Mouse (Mus musculus) ES-Bruce4 (cell line): ENCODE measurements around the gene Ugt1a2. TPM values are rescaled to one million over a fixed set of nuclear protein-coding genes. Genes with fewer than 3 reads are reported as not detected.

Experiments
- H3K27ac ChIP-seq: 2 replicates; pipeline ENCODE4 v1.5.1; 2012; ENCODE audit warnings: low read length, inconsistent platforms; ENCODE audit not compliant: insufficient read depth
- H3K27me3 ChIP-seq: 2 replicates; pipeline ENCODE4 v1.6.1; 2012; ENCODE audit warnings: mild to moderate bottlenecking, low read length, inconsistent platforms; ENCODE audit not compliant: control insufficient read depth, poor library complexity, insufficient read depth, severe bottlenecking
- H3K36me3 ChIP-seq: 2 replicates; pipeline ENCODE4 v1.6.1; 2012; ENCODE audit warnings: inconsistent platforms, mild to moderate bottlenecking, low read length, moderate library complexity; ENCODE audit not compliant: control insufficient read depth, poor library complexity, insufficient read depth, severe bottlenecking
- H3K4me1 ChIP-seq: one replicate; pipeline ENCODE4 v1.8.1; 2011; ENCODE audit warnings: low read length; ENCODE audit not compliant: control insufficient read depth, insufficient read depth
- H3K4me3 ChIP-seq: 2 replicates; pipeline ENCODE4 v1.5.1; 2011; ENCODE audit warnings: low read depth, mild to moderate bottlenecking, low read length
- H3K9ac ChIP-seq: 2 replicates; pipeline ENCODE4 v1.6.1; 2012; ENCODE audit warnings: low read depth, mild to moderate bottlenecking, inconsistent platforms; ENCODE audit not compliant: poor library complexity, severe bottlenecking
- H3K9me3 ChIP-seq: replicated peaks from 2 replicates; pipeline ENCODE4 v1.6.1; 2012; ENCODE audit warnings: mild to moderate bottlenecking, low read length, inconsistent platforms; ENCODE audit not compliant: control insufficient read depth, poor library complexity, insufficient read depth, severe bottlenecking
- CTCF ChIP-seq: IDR thresholded peaks from one replicate; pipeline ENCODE4 v1.8.1; 2011; ENCODE audit warnings: low read depth, low read length
- EP300 ChIP-seq: IDR thresholded peaks from 2 replicates; pipeline ENCODE4 v1.6.1; 2011; ENCODE audit warnings: low read depth, low read length; ENCODE audit not compliant: insufficient read depth
- POLR2A ChIP-seq: IDR thresholded peaks from one replicate; pipeline ENCODE4 v1.8.1; 2011; ENCODE audit warnings: low read length; ENCODE audit not compliant: insufficient read depth
- polyA plus RNA-seq: library from polyadenylated mRNA; stranded (reverse); fragments of >200 nt; gene quantifications from 2 replicates; pipeline ENCODE4 v1.2.4, GENCODE M21; 2011; ENCODE audit warnings: low read depth; ENCODE audit not compliant: missing spikeins, insufficient read depth, insufficient read length

Ugt1a2 gene
- polyA plus RNA-seq, 1 experiment = not detected

- H3K4me3 ChIP-seq = no peak within 1 kb of the TSS
- no peak within 1 kb of the TSS for H3K27ac ChIP-seq
- peaks cover 4% of the 10 kb centered on the region; the same call in 1 of the 2 replicates for H3K9me3 ChIP-seq
- H3K27me3 ChIP-seq = peaks cover 2% of the 10 kb centered on the region; the same call in 1 of the 2 replicates
- H3K4me1 ChIP-seq = no peaks in the 10 kb centered on the region
- TF ChIP-seq CTCF (no peak), POLR2A (no peak), EP300 (no peak)
- H3K36me3 ChIP-seq = no peaks in the 10 kb centered on the region
- no peak within 1 kb of the TSS for H3K9ac ChIP-seq
Measured at GRCm38 (mm10) chr1:88211812-88212211, 11.4 kb downstream of the Ugt1a2 start, which contains the start of gene Ugt1a1. Gene Ugt1a1 (plus strand): TSS chr1:88211959.

GRCm38 (mm10) chr1:88212341-88213045, 12.1 kb downstream of the Ugt1a2 start:
- Histone ChIP-seq H3K27me3 (no peaks in the 10 kb centered on the region), H3K9me3 (peaks cover 7% of the 10 kb centered on the region; the same call in 1 of the 2 replicates), H3K27ac (no peak overlapping the region), H3K4me3 (no peak overlapping the region), H3K36me3 (no peaks in the 10 kb centered on the region), H3K9ac (no peak overlapping the region), H3K4me1 (no peaks in the 10 kb centered on the region)
- TF ChIP-seq EP300 (no peak), POLR2A (no peak), CTCF (no peak)

- TF ChIP-seq POLR2A (no peak), CTCF (no peak), EP300 (no peak)
- Histone ChIP-seq H3K27me3 (no peaks in the 10 kb centered on the region), H3K36me3 (no peaks in the 10 kb centered on the region), H3K9ac (no peak overlapping the region), H3K27ac (no peak overlapping the region), H3K9me3 (peaks cover 8% of the 10 kb centered on the region; the same call in 1 of the 2 replicates), H3K4me3 (no peak overlapping the region), H3K4me1 (no peaks in the 10 kb centered on the region)
Measured at GRCm38 (mm10) chr1:88213061-88213460, 12.7 kb downstream of the Ugt1a2 start.

GRCm38 (mm10) chr1:88213766-88214461, 13.5 kb downstream of the Ugt1a2 start:
- Histone ChIP-seq H3K4me3 (no peak overlapping the region), H3K9me3 (peaks cover 8% of the 10 kb centered on the region; the same call in 1 of the 2 replicates), H3K9ac (no peak overlapping the region), H3K4me1 (no peaks in the 10 kb centered on the region), H3K27ac (no peak overlapping the region), H3K36me3 (no peaks in the 10 kb centered on the region), H3K27me3 (no peaks in the 10 kb centered on the region)
- TF ChIP-seq POLR2A (no peak), EP300 (no peak), CTCF (no peak)

GRCm38 (mm10) chr1:88214462-88214952, 14.1 kb downstream of the Ugt1a2 start:
- no peaks in the 10 kb centered on the region for H3K4me1 ChIP-seq
- peaks cover 8% of the 10 kb centered on the region; the same call in 1 of the 2 replicates for H3K9me3 ChIP-seq

More at GRCm38 (mm10) chr1:88214462-88214952, 14.1 kb downstream of the Ugt1a2 start:
- no peak for TF ChIP-seq CTCF
- TF ChIP-seq EP300 = no peak
- TF ChIP-seq POLR2A = no peak
- Histone ChIP-seq H3K27ac (no peak overlapping the region), H3K27me3 (no peaks in the 10 kb centered on the region), H3K36me3 (no peaks in the 10 kb centered on the region), H3K9ac (no peak overlapping the region), H3K4me3 (no peak overlapping the region)
